Mouse (Mus musculus) central nervous system, embryonic 14 days (tissue): ENCODE data around the gene Polr2b. TPM values are rescaled to one million over a fixed set of nuclear protein-coding genes. Genes with fewer than 3 reads are reported as not detected.

Experiments used
- polyA plus RNA-seq: library from polyadenylated mRNA; depleted of rRNA; stranded (reverse); fragments of >200 nt; gene quantifications from 2 replicates; pipeline ENCODE4 v1.2.3, GENCODE M21; 2012; rRNA removed

Gene Polr2b
- 60.9 and 69.0 TPM in 2 replicates for polyA plus RNA-seq

DNA sequence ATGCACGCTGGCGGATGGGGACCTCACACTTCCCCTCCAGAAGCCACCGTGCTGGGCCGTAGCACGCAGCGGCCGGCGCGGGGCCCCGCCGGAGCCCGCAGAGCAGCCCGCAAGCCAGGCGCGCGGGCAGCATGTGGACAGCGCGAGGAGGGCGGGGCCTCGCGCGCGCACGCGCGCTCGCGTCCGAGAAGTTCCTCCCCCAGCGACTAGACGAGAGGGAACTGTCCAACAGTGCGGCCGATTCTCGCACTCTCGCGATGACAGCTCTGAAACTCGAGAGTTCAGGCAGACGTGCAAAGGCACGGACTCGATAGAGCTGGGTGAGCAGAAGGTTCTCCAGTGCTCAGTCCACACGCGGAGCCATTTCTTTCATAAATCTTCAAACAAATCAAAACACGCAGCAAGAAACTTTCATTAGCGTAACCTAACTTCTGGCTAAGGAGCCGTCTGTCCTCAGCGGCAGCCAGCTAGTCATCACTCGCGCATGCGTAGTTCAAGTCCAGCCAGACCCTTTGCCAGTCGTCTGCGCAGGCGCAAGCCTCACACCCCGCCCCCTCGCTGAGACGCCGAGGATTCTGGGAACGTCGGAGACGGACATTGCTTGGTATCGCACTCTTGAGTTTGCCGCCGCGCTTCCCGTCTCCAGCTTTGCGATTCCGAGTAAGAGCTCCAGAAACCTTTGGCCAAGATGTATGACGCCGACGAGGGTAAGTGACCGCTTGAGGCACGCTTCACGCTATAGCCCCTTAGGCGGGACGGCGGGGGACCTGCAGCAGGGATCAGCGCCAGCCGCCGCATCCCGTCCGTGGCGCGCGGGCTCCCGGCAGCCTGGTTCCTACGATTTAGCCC lies at the start of gene Polr2b, which contains the start of gene Noa1:
TSS of gene Polr2b (plus strand) at position 224 of the 849 bp plus-strand sequence.
TSS of gene Noa1 (minus strand) at position 161 of the 849 bp plus-strand sequence.

DNA sequence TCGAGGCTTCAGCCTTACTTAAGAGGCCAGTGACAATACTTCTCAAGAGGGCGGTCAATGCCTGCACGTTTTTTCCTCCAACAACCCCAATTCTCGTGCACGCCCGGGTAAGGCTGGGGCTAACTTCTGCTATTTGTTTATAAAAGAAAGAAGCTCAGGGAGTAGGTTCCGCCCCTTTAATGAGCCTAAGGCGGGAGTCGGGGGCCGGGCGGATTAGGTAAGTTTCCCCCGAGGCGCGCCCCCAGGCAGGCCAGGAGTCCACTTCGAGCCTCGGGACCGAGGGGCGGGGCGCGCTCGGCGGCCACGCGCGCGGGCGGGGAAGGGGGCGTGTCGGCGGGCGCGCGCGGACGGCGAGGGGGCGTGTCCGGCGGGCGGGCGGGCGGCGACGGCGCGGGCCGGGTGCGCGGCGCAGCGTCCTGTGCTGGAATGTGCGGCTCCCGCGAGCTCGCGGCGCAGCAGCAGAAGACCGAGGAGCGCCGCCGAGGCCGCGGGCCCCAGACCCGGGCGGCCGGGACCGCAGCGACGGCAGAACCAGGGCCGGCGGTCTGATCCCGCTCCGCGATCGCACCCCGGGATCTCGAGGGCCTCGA lies 44.8 kb upstream of the Polr2b start, which contains the start of gene Rest:
TSS of gene Rest (plus strand) at position 411 of the 590 bp plus-strand sequence.

Other genes with a start within 250 kb of the Polr2b start
- gene Hopx, start 195.0 kb upstream of the Polr2b start, polyA plus RNA-seq, result 23.2 and 29.0 TPM in 2 replicates
- 0.61 and 0.72 TPM in 2 replicates for gene Spink2, start 98.7 kb upstream of the Polr2b start, polyA plus RNA-seq
- gene Rest, start 44.7 kb upstream of the Polr2b start, polyA plus RNA-seq, result 9.0 and 12.1 TPM in 2 replicates
- gene Noa1, start 63 bp upstream of the Polr2b start, polyA plus RNA-seq, result 23.3 and 24.2 TPM in 2 replicates
- gene Igfbp7, start 97.9 kb downstream of the Polr2b start, polyA plus RNA-seq, result 78.7 and 84.3 TPM in 2 replicates